Mouse (Mus musculus) heart, adult 9 months (tissue): ENCODE data around the gene Aqp1.
A peak's percentile ranks its signal among the peaks of the same experiment; 100 is the strongest.

Experiments used
- DNase-seq, 2 experiments: peaks; one replicate each; pipeline ENCODE4 v3.0.0; 2022; ENCODE audit warnings: low spot score in 2 of 2

The Aqp1 gene

DNA sequence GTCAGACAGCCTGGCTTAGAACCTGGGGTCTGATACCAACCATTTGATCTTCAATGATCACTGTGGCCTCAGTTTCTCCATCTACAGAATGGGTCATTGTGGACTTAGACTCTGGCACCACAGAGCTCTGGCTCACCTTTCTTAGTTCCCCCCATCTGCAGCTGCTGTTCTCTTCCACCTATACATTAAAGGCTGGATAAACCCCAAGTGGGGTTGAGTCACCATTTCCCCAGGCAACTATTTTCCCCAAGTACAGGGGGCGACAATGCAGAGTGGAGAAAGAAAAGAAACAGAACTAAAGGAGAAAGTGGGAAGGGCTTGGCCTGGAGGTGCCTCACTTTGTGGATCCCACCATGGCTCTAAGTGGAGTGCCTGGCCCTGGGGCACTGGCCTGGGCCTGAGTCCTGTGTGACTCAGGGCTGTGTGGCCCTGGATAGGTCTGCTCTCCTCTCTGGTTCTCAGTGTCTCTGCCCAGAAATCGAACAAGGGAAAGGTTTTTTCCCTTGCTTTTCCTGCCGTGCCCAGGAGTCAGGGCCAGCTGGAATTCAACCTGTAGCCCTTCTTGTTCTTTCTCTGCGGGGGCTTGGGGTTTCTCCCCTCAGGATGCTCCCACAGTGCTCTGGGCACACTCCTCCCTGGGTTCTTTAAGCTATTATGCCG, 20.9 kb downstream of the Aqp1 start:
- DNase-seq = no peak

DNA sequence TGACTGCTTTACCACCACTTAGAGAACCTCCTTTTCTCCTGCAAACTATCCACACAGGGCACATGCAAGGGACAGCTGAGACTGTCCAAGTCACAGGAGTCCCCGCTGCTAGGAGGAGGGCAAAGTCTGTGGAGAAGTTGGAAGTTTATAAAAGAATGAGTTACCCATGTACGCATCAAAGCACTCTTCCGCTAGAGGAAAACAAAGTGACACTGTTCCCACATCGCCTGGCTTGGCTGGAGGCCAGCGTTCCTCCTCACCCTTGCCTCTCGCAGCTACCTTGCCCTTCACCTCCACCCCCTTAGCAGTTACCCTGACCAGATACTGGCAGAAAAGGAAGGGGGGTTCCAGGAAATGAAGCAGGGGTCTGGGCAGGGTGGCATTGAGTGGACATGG, 21.4 kb downstream of the Aqp1 start:
- no peak for DNase-seq

DNA sequence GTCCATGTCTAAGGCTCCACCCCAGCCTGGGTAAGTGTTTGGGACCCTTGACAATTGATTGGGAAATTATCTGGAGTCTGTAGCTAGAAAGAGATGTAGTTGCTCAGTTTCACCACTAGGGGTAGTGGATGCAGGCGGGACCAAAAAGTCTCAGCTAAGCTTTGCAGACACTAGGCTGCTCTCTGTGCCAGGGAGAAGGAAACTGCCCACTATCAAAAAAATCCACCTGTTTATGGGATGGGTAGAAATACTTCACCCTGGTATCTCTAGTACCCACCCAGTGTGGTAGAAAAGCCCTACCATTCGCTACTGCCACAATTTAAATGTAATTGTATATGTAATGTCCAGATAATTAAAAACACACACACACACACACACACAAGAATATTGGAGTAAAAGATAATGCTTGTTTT, 22.5 kb downstream of the Aqp1 start:
- DNase-seq = no peak

DNA sequence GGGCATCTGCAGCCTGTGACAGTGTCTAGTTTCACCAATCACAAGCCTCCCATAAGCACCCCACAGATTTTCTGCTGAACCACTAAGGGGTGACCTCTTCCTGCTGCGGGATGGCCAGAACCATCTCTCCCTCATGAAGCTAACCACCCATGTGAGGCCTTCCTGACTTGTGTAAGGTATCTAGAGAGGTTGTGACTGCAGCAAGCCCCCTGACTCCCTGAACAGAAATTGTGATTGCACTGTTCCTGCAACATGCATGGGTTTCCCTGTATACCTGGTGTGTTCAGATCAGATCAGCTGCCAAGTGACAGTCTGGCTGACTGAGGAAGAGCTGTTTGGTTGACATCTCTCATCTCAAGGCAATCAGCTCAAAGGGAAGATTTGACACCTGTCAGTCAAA, 26.4 kb downstream of the Aqp1 start:
- no peak for DNase-seq

DNA sequence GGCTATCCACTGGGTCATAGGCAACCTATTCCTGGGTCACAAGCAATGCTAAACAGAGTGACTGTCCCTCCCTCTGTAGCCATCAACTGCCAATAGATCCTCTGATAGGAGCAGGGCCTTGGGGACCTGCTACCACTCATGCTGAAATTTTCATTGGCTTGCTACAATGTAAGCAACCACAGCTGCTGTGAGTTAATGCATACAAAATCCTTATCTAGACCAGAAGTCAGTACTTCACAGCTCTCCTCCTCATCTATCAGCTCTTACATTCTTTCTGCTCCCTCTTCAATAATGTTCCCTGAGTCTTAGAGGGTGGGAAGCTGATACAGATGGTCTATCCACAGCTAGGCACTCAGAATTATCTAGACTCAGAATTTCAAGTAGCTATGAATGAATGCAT, 30.9 kb downstream of the Aqp1 start:
- no peak for DNase-seq

DNA sequence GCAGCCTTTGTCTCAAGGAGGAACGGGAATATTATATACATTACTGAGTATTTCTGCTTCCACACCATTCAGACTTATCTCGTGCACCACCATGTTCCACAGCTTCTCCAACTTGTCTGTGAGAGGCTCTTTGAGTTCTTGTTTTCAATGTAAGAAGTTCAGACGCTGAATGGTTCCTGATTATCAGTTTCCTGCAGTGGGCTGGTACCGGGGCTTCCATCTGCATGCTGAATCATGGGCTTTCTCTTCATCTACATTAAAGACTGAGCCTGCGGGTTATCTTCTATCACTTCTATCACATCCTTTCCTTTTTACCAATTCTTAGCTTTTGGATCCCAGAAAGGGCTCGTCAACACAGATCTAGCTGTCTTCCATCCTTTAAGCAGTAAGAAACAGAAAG, 34.6 kb downstream of the Aqp1 start:
- DNase-seq = no peak

DNA sequence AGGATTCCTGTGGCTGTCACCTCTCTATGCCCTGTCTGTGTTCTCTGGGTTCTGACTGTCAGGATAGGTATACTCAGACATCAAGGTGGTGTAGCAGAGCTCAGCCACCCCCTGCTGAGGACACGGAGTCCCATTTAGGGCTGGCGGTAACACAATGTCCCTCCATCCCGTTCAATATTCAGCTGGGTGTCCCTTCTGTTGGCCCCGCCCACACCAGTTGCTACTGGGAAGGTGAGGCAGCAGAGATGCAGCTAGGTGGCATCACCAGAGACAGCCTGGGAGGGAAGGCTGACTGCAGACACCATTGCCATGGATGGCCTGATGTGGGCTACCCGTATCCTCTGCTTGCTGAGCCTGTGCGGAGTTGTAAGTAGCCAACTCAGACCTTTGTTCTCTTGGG, 39.8 kb downstream of the Aqp1 start, which contains the start of gene Ghrhr:
TSS of gene Ghrhr (plus strand) at position 220 of the 400 bp plus-strand sequence.
- DNase-seq = no peak

DNA sequence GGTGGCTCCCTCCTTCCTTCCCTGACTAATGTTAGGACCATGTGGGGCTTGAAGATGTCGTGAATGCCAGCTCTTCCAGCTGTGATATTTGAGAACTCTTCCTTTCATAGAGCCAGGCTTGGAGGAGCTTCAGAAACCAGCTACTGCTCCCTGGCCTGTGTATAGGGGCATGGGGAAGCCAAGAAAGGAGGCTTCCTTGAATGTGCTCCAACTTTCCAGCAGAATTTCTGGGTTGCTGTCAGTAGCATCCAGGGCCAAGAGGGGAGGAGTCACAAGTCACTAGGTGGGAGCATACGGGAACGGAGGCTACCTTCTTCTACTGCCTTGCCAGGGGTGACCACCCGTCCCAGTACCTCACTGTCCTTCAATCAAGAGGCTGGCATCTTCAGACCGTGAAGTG, 40.3 kb downstream of the Aqp1 start:
- no peak for DNase-seq

DNA sequence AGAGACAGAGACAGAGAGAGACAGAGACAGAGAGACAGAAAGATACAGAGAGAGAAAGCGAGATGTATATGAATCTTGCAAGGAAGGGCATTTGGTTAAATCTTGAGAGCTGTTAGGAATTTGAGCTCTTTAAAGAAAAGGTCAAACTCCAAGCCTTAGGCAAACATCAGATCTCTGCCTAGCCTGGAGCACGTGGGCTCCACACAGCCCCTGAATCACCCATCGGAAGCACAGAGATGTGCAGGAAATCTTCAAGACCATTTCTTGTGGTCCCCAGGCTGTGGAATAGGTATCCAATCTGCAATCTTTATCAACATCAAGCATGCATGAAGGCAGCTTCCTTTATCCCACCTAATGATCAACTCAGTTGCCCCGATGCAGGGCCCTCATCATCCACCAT, 41.2 kb downstream of the Aqp1 start:
- no peak for DNase-seq

DNA sequence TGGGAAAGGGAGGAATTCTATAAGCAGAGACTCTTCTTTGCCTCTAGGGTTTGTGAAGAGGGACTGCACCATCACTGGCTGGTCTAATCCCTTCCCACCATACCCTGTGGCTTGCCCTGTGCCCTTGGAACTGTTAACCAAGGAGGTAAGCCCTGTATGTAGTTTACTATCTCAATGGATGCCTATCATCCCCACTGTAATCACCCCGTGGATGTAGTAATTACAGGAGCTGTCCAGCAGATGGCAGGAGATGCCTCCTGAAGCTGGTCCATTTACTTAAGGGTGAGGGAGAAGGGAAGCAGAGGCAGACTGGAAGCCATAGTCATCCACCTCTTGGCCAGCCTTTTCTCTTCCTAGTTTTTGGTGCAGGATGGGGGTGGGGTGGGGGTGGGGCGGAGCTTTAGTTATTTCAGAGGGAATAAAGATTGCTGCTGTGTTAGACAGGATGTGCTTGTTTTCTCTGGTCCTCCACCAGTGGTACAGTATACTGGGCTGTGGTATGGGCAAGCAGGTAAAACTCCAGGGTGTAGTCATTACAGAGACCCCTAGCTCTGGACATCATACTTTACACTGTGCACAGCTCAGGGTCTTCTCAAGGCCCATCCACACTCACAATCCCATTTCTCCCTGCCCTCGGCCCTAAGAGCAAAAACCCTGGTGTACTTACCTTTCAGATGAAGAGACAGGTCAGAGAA, 43.6 kb downstream of the Aqp1 start:
- DNase-seq = no peak

DNA sequence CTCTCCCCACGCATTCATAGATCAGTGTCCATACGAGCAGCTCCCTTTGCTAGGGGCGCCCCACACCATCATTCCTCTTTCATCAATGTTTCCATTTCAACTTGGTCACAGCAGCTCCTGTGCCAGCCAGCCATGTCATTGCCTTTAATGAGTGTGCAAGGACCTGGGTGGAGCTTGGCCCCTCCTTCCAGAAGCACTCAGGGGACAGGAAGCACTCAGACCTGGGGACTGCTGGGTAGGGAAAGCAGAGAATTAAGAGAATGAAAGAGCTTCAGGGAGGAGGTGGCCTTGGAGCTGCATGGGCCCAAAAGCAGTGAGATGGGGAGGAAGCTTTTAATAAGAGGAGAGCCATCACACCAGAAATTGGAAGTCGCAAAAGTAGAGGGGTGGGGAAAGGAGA, 45.7 kb downstream of the Aqp1 start:
- DNase-seq = no peak

DNA sequence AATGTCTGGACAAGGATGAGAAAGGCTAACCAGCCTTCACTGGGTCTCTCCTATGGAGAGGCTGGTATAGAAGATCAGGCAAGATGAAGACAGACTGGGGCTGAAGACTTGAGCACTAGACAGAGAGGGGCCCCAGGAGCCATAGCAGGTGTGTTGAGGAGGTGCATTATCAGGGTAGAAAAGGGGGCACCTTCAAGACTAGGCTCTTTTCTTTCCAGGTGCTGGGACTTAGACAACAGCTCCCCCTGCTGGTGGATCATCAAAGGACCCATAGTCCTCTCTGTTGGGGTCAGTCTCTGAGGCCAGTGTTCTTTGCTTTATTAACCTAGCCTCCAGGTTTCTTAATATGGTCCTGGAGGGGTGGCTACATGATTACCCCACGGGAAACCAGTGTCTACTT, 47.7 kb downstream of the Aqp1 start:
- peak; percentile 33 to 61 for DNase-seq

DNA sequence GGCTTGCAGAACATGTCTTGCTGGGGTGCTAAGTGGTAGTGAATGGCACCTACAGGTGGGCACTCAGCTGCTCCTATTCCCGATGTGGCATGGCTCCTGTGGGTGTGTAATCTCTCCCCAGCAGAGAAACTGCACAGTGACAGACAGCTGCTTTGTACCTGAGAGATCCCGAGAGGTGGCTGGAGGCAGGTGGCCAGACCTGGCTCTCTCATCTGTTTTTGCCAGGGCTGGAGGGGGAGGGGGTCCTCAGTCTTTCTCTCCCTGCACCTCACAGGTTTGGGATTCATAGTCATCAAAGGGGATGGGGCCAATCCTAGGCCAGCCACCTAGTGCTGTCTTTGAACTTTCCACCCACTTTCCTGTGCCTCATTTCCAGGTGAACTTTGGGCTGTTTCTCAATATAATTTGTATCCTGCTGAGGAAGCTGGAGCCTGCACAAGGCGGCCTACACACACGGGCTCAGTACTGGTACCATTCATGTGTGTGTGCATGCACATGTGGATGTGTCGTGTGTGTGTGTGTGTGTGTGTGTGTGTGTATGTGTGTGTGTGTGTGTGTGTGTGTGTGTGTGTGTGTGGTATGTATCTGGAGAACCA, 48.2 kb downstream of the Aqp1 start:
- DNase-seq = no peak

DNA sequence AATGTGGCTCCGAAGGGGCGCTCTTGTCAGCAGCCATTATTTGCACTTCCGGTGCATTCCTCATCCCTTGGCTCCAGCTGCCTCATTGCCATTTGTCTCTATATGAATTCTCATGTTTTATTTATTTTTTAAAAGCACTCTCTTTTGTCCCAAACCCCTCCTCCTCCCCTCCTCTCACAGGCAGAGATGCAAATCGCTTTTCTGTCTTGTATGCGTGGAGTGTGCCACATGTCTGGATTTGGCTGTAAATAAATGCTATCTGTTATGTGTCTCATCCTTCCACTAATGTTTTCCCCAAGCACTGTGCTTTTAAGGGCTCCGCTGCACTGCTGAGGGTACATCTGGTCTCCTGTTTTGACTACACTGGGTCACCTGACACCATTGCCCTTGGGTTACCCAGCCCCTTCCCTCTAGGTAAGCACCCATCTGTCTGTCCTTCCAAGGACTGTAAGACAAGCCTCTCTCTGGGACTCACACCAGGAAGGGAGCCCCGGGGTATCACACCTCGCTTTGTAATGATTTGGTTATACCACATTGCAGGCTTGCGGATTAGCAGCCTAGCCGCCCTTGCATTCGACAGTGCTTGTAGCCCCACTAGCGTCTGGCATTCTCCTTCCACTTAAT, 52.4 kb downstream of the Aqp1 start:
- no peak for DNase-seq

DNA sequence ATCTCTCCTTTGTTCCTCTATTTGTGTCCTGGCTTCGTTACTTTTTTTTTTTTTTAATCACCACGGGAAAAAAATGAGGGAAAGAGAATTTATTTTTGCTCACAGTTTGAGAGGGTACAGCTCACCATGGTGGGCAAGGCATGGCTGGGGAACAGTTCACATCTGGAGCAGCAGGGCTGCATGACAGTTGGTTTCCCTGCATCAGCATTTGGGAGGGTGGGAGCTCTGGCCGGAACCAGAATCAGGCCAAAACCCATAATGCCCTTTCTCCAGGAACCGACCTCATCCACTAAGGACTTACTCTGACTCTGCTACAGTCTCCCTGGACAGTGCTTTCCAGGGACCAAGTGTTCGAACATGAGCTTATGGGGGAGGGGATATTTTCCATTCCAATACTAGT, 53.1 kb downstream of the Aqp1 start:
- no peak for DNase-seq

DNA sequence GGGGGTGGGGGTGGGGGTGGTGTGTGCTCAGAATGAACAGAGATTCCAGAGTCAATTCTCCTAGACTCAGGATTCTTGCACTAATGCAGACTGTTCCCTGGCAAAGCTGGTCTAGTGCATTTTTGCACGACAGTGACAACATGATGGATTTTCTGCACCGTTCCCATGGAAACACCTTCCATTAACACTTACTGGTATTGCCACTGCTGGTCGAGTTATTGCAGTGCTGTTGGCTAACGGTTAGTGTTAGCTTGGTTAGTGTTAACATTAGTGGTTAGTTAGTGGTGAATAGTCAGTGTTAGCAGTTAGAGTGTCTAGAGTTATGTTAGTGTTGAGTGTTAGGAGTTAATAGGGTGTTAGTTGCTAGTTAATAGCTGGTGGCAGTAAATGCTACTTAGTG, 55.6 kb downstream of the Aqp1 start:
- DNase-seq = no peak

DNA sequence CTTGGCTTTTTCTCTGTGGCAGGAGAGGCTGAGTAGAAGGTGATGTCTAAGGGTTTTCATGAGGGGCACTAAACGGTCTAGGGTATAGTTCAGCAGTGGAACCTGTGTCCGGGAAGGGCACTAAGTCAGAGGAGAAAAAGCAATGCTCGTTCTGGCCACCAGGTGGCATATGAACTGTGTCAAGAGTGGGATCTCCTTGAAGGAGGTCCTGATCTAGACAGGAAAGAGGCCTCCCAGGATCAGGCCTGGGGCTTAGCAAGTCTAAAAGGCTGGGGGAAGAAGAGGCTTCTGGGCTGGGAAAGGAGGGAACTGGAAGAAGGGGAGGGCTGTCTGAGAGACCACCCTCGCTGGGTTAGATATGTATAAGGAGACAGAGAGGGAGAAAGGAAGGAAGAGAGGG, 56.2 kb downstream of the Aqp1 start:
- DNase-seq = peak in 1 of 2 experiments; percentile 65

DNA sequence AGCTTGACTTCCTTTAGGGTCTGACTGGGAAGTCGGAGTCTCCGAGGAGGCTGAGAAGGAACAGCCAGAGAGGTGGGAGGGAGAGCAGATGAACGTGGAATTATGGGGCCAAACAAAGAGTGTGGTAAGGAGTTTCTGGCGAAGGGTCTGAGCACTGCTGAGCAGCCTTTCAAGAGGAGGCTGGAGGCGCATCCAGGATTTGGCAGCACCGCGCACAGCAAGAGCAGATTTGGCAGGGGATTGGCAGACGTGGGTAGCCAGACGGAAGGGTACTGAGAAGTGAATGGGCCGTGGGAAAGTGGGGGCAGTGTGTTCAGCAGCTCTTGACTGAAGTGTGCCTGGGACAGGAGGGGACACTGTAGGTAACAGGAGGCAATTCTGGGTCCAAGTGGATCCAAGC, 58.6 kb downstream of the Aqp1 start:
- no peak for DNase-seq

DNA sequence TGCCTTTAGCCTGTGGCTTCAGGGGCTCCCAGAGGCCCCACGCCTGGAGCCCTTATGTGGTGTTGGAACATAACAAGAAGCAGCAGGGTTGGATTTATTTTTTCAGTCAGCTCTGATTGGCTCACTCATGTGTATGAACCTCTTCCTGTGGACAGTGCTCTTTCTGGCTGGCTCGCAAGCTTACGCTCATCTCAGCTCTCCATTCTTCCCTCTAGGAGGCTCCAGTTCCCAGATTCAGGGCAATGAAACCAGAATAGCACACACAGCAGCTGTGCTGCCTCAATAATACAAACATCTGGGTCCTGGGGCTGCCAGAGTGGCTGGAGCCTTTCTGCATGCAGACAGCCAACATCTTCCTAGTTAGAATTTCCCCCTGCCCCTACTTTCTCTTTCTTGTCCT, 59.9 kb downstream of the Aqp1 start:
- DNase-seq = peak; percentile 81 to 83

DNA sequence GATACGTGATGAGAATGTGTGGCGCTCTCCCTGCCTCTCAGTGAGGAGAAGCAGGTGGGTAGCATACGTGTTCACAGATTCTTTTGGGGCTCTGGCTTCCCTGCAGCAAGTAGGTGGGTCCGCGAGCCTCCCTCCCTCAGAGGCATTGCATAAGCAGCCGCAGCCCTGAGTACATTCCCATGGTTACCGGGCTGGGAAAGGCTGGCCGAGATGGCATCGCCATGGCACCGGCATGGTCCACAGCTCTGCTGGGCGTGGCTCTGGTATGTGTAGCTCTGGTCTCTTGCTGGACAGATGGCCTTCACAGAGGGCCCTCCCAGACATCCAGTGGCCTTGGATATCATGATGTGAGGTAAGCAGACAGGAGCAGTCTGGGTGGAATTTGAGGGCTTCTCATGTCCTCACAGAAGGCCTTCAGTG, 60.4 kb downstream of the Aqp1 start:
- peak; percentile 68 to 78 for DNase-seq
